Mouse (Mus musculus): ENCODE results near the gene Fbxo34.

- TF ChIP-seq POLR2A (IDR thresholded peaks at IDR 0.05; ENCODE audit: borderline replicate concordance, control insufficient read depth, low read depth, low read length) (no peak), CTCF (IDR thresholded peaks at IDR 0.05; ENCODE audit: control insufficient read depth, insufficient read depth, low read length) (no peak)
These were observed 48.4 kb downstream of the Fbxo34 start for GRCm38 (mm10) chr14:47498632-47499031.
